Mouse (Mus musculus) intestine, postnatal 0 days (tissue): Measurements from ENCODE around the gene Lasp1. TPM values are rescaled to one million over a fixed set of nuclear protein-coding genes. Genes with fewer than 3 reads are reported as not detected.

Experiments used
- ATAC-seq: fragments of 200-750 bp; cut with Nextera tagmentation; 2 replicates; pipeline ENCODE4 v1.8.0; 2017; ENCODE audit warnings: mild to moderate bottlenecking, moderate TSS enrichment, moderate library complexity
- H3K27ac ChIP-seq: fragments of 300-500 bp; sonication (generic); 2 replicates; pipeline ENCODE4 v1.5.1; 2014; ENCODE audit warnings: mild to moderate bottlenecking, low read depth, low read length, moderate library complexity
- H3K27me3 ChIP-seq: fragments of 300-500 bp; sonication (generic); replicated peaks from 2 replicates; pipeline ENCODE4 v1.6.1; 2014; ENCODE audit warnings: low read length, mixed read lengths; ENCODE audit not compliant: control insufficient read depth, insufficient read depth
- H3K36me3 ChIP-seq: fragments of 300-500 bp; sonication (generic); 2 replicates; pipeline ENCODE4 v1.6.1; 2014; ENCODE audit warnings: mild to moderate bottlenecking, moderate library complexity; ENCODE audit not compliant: control insufficient read depth, insufficient read depth
- H3K4me1 ChIP-seq: fragments of 300-500 bp; sonication (generic); replicated peaks from 2 replicates; pipeline ENCODE4 v1.6.1; 2014; ENCODE audit warnings: antibody characterized with exemption, low read length, mixed read lengths; ENCODE audit not compliant: control insufficient read depth, insufficient read depth
- H3K4me2 ChIP-seq: fragments of 300-500 bp; sonication (generic); replicated peaks from 2 replicates; pipeline ENCODE4 v1.6.1; 2014; ENCODE audit warnings: low read depth, mild to moderate bottlenecking, moderate library complexity
- H3K4me3 ChIP-seq: fragments of 300-500 bp; sonication (generic); 2 replicates; pipeline ENCODE4 v1.5.1; 2014; ENCODE audit warnings: low read depth, low read length
- H3K9ac ChIP-seq: fragments of 300-500 bp; sonication (generic); 2 replicates; pipeline ENCODE4 v1.6.1; 2014; ENCODE audit warnings: mild to moderate bottlenecking, low read depth, low read length
- H3K9me3 ChIP-seq: fragments of 300-500 bp; sonication (generic); 2 replicates; pipeline ENCODE4 v1.6.1; 2016; ENCODE audit warnings: mixed run types; ENCODE audit not compliant: control insufficient read depth
- CTCF ChIP-seq: sonication (generic); IDR thresholded peaks from 2 replicates; pipeline ENCODE4 v1.5.1; 2016; ENCODE audit warnings: low read depth, mild to moderate bottlenecking, control low read depth, antibody characterized with exemption, moderate library complexity
- WGBS: fragments of 180-500 bp; shearing (Covaris S2); extraction: QIAGEN DNeasy Blood & Tissue Kit; methylation state at CpG from one replicate; pipeline ENCODE4 v1.1.7; 2014; 5-methylcytosine and 5-hydroxymethylcytosine counted together
- polyA plus RNA-seq: library from polyadenylated mRNA; unstranded; fragments of >200 nt; fragmentation: Nextera tagmentation; extraction: Ambion mirVana; gene quantifications from 2 replicates; pipeline ENCODE4 v1.2.1, GENCODE M21; 2015

The Lasp1 gene
- polyA plus RNA-seq: 98.2 and 103 TPM in 2 replicates

DNA sequence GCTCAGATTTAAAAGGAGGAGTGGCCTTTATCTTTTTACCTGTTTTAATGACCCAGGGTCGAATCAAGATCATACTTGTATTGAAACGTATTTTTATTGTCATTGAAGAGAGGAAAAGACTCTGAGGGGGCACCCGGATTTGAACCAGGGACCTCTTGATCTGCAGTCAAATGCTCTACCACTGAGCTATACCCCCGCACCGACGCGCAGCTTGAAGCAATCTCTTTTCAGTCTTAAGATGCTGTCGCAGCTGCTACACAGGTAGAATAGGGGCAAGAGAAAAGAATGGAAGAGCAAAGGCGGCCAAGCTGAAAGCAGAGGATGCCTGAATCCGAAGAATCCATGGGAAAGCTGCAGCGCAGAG, at the start of gene Lasp1:
TSS of gene Lasp1 (plus strand) at position 219 of the 364 bp plus-strand sequence.
- H3K27me3 ChIP-seq: no peaks in the 10 kb centered on the region
- peak within 1 kb of the TSS; percentile 96 for H3K27ac ChIP-seq
- H3K9me3 ChIP-seq: no peaks in the 10 kb centered on the region
- H3K36me3 ChIP-seq: no peaks in the 10 kb centered on the region
- H3K4me1 ChIP-seq: peaks cover 13% of the 10 kb centered on the region; the same call in 1 of the 2 replicates
- WGBS: under 1% methylated on average over 11 of the region's 11 CpGs
- H3K9ac ChIP-seq: peak within 1 kb of the TSS; percentile 64
- H3K4me2 ChIP-seq: peak within 1 kb of the TSS; percentile 74
- peak; percentile 42 for ATAC-seq
- H3K4me3 ChIP-seq: peak within 1 kb of the TSS; percentile 96
- no peak for TF ChIP-seq CTCF

DNA sequence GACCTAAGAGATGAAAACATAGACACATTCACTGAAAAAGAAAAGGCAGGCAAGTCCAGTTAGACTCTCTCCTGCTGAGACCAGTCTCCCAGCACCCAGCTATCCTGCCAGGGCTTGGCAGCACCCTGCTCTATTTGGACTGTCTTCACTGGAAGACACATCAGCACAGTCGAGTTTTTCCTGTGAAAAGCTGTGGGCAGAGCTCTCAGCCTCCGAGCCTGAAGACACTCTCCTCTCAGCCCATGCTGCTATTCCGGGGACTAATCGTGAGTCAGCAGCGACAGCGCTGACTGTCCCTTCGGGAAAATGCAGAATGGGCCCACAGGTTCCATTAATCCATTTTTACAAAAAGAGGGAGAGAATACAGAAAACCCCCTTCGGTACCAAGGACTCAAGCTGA, 45.5 kb upstream of the Lasp1 start:
- no peak for ATAC-seq
- no peaks in the 10 kb centered on the region for H3K4me1 ChIP-seq
- no peak overlapping the region for H3K4me2 ChIP-seq
- H3K9me3 ChIP-seq: no peaks in the 10 kb centered on the region
- no peaks in the 10 kb centered on the region for H3K27me3 ChIP-seq
- peaks cover 79% of the 10 kb centered on the region for H3K36me3 ChIP-seq
- H3K27ac ChIP-seq: no peak overlapping the region
- no peak for TF ChIP-seq CTCF
- no peak overlapping the region for H3K4me3 ChIP-seq
- H3K9ac ChIP-seq: no peak overlapping the region
- WGBS: 94% methylated on average over 8 of the region's 8 CpGs

DNA sequence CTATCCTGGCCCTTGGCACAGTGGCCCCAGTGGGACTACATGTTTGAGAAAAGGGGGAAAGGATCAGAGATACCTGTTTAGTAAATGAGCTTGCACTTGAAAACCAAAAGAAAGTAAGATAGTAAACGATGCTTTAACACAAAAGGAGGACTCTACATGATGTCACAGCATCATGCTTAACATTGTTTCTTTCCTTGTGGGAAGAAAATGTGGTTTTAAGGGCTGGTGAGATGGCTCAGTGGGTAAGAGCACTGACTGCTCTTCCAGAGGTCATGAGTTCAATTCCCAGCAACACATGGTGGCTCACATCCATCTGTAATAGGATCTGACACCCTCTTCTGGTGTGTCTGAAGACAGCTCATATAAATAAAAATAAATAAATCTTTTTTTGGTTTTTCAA, 40.7 kb upstream of the Lasp1 start:
- H3K27me3 ChIP-seq: no peaks in the 10 kb centered on the region
- peaks cover 70% of the 10 kb centered on the region for H3K36me3 ChIP-seq
- H3K9me3 ChIP-seq: no peaks in the 10 kb centered on the region
- ATAC-seq: no peak
- H3K4me2 ChIP-seq: no peak overlapping the region
- no peak overlapping the region for H3K9ac ChIP-seq
- no peaks in the 10 kb centered on the region for H3K4me1 ChIP-seq
- TF ChIP-seq CTCF: no peak
- no peak overlapping the region for H3K4me3 ChIP-seq
- 95% methylated on average over 1 of the region's 1 CpGs for WGBS
- H3K27ac ChIP-seq: no peak overlapping the region

DNA sequence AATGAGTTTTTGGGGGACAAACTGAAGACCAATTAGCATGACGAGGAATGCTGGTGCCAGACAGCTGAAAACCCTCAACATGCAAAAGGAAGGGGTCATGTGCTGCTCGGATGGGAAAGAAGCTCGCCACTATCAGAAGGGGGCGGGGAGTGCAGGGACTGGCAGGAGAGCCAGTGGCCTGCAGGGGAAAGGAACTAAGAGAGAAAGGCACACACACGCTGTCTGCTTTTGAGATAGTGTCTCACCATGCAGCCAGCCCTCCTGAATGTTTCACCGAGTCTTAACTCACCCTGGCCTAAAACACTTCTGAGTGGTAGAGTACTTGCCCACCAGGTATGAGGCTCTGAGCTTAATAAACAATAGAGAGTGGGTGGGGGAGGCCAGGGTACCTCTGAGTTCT, 39.9 kb upstream of the Lasp1 start:
- Histone ChIP-seq H3K27me3 (no peaks in the 10 kb centered on the region), H3K9me3 (no peaks in the 10 kb centered on the region), H3K36me3 (peaks cover 65% of the 10 kb centered on the region), H3K9ac (no peak overlapping the region), H3K4me2 (no peak overlapping the region), H3K27ac (no peak overlapping the region), H3K4me3 (no peak overlapping the region), H3K4me1 (no peaks in the 10 kb centered on the region)
- WGBS: 82% methylated on average over 6 of the region's 6 CpGs
- no peak for ATAC-seq
- TF ChIP-seq CTCF: no peak

DNA sequence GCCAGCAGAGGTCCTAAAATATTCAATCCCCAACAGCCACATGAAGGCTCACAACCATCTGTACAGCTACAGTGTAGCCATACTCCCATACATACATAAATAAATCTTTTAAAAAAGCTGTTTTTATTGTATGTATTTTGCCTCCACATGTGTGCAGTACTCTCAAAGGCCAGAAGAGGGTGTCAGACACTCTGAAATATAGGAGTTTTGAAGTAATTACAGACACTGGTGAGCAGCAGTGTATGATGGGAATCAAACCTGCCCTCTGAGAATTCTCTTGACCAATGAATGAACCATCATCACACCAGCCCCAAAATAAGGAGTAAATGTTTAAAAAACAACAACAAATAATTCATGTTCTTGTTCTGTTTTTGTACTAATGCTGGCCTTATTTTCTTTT, 37.2 kb upstream of the Lasp1 start:
- Histone ChIP-seq H3K4me2 (no peak overlapping the region), H3K27ac (no peak overlapping the region), H3K36me3 (peaks cover 56% of the 10 kb centered on the region), H3K4me1 (no peaks in the 10 kb centered on the region), H3K4me3 (no peak overlapping the region), H3K27me3 (no peaks in the 10 kb centered on the region), H3K9ac (no peak overlapping the region), H3K9me3 (no peaks in the 10 kb centered on the region)
- no peak for ATAC-seq
- TF ChIP-seq CTCF: peak; percentile 42

GRCm38 (mm10) chr11:97766154-97766881, 32.5 kb upstream of the Lasp1 start, which contains the start of gene Cwc25:
Gene Cwc25, minus strand, starts transcription at chr11:97766556.
- H3K27me3 ChIP-seq: no peaks in the 10 kb centered on the region
- peak within 1 kb of the TSS; percentile 61 for H3K4me2 ChIP-seq
- TF ChIP-seq CTCF: no peak
- no peaks in the 10 kb centered on the region for H3K4me1 ChIP-seq
- H3K4me3 ChIP-seq: peak within 1 kb of the TSS; percentile 78
- no peaks in the 10 kb centered on the region for H3K9me3 ChIP-seq
- WGBS: under 1% methylated on average over 38 of the region's 38 CpGs
- H3K36me3 ChIP-seq: peaks cover 24% of the 10 kb centered on the region
- peak within 1 kb of the TSS; percentile 79 for H3K27ac ChIP-seq
- peak within 1 kb of the TSS; percentile 75 for H3K9ac ChIP-seq
- peak; percentile 89 for ATAC-seq
